Mouse (Mus musculus): Measurements from ENCODE around the gene Lrp10.

Lrp10 gene

GRCm38 (mm10) chr14:54509774-54510173, 45.8 kb downstream of the Lrp10 start:
- no peak for DNase-seq (ENCODE audit: low read depth, low spot score)
- Histone ChIP-seq H3K27me3 (ENCODE audit: control insufficient read depth, insufficient read depth, low read length, poor library complexity, severe bottlenecking) (no peaks in the 10 kb centered on the region), H3K36me3 (ENCODE audit: control insufficient read depth, insufficient read depth, low read length, poor library complexity, severe bottlenecking) (peaks cover 25% of the 10 kb centered on the region)

GRCm38 (mm10) chr14:54516710-54517310, 52.9 kb downstream of the Lrp10 start:
- H3K36me3 ChIP-seq (ENCODE audit: control insufficient read depth, insufficient read depth, low read length, poor library complexity, severe bottlenecking), result peaks cover 6% of the 10 kb centered on the region
- no peaks in the 10 kb centered on the region for H3K27me3 ChIP-seq (ENCODE audit: control insufficient read depth, insufficient read depth, low read length, poor library complexity, severe bottlenecking)
- DNase-seq (ENCODE audit: low read depth, low spot score), result no peak

Data from splenic B cell, adult 2 months (primary cell).